ENCODE assay signal across 8 mouse cellular contexts in the genomic region with DNA sequence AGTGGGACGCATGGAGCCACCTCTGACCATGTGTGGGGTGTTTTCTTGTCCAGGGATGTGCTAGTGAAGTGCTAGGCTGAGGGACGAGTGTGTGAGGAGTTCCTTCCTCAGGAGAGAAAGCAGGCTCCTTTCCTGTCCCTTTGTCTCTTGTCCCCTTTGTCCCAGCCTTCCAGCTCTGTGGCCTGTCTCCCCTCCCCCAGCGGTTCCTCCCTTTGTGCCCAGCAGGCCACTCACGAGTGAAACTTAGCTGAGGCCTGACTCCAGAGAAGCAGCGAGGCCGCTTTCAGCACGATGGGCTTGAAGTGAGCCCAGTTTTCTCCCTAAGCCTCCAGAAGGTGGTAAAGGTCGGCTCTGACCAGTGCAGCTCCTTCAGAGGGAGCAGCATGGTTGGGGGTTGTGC. TPM values are rescaled to one million over a fixed set of nuclear protein-coding genes. Genes with fewer than 3 reads are reported as not detected.
DNase-seq lines count a peak whose midpoint lies in the region; ATAC-seq lines count a peak whose summit lies in the region.

No protein-coding gene starts in this region.

- H3K27ac ChIP-seq in kidney, embryonic 15.5 days, result peak overlapping the region; percentile 81
- peak overlapping the region; percentile 69 for H3K27ac ChIP-seq in embryonic facial prominence, embryonic 13.5 days
- H3K27ac ChIP-seq in neural tube, embryonic 11.5 days (ENCODE audit: low read depth, low read length), result peak overlapping the region; percentile 89

- H3K4me1 ChIP-seq in kidney, embryonic 15.5 days, result peaks cover 88% of the 10 kb centered on the region
- peaks cover 89% of the 10 kb centered on the region for H3K4me1 ChIP-seq in embryonic facial prominence, embryonic 13.5 days
- peaks cover 84% of the 10 kb centered on the region for H3K4me1 ChIP-seq in neural tube, embryonic 11.5 days (ENCODE audit: control insufficient read depth, insufficient read depth, low read length)

- ATAC-seq in kidney, embryonic 15.5 days (replicated peaks; ENCODE audit: low FRiP score), result no peak
- ATAC-seq in embryonic facial prominence, embryonic 13.5 days (ENCODE audit: insufficient number of reproducible peaks, insufficient read depth, low FRiP score, low TSS enrichment, low read depth), result no peak
- peak; percentile 62 for ATAC-seq in neural tube, embryonic 11.5 days (ENCODE audit: insufficient read depth, low FRiP score, low TSS enrichment)

- H3K4me3 ChIP-seq in kidney, embryonic 15.5 days (replicated peaks), result no peak overlapping the region
- H3K4me3 ChIP-seq in embryonic facial prominence, embryonic 13.5 days, result no peak overlapping the region
- H3K4me3 ChIP-seq in neural tube, embryonic 11.5 days (ENCODE audit: low read depth, low read length), result no peak overlapping the region

- peak overlapping the region; percentile 10; the same call in 1 of the 2 replicates for H3K4me2 ChIP-seq in kidney, embryonic 15.5 days
- H3K4me2 ChIP-seq in embryonic facial prominence, embryonic 13.5 days, result no peak overlapping the region
- H3K4me2 ChIP-seq in neural tube, embryonic 11.5 days (ENCODE audit: low read depth), result 0 out of 2 replicates have a peak overlapping the region, but pooled peaks have one; percentile 4

- H3K9me3 ChIP-seq in kidney, embryonic 15.5 days (replicated peaks), result no peaks in the 10 kb centered on the region
- H3K9me3 ChIP-seq in embryonic facial prominence, embryonic 13.5 days, result no peaks in the 10 kb centered on the region
- no peaks in the 10 kb centered on the region for H3K9me3 ChIP-seq in neural tube, embryonic 11.5 days (ENCODE audit: control insufficient read depth, low read length)

- H3K36me3 ChIP-seq in kidney, embryonic 15.5 days, result peaks cover 41% of the 10 kb centered on the region
- peaks cover 64% of the 10 kb centered on the region for H3K36me3 ChIP-seq in embryonic facial prominence, embryonic 13.5 days
- H3K36me3 ChIP-seq in neural tube, embryonic 11.5 days (ENCODE audit: control insufficient read depth, insufficient read depth, low read length), result no peaks in the 10 kb centered on the region; the same call in none of the 2 replicates

- no peak for DNase-seq in kidney, adult 18-20 months
- DNase-seq in kidney, postnatal 4 days, result peak; percentile 60 to 73
- peak; percentile 83 for DNase-seq in neural tube, embryonic 11.5 days (ENCODE audit: low spot score)
- DNase-seq in testis, postnatal 10 days (ENCODE audit: low spot score), result no peak
- no peak for DNase-seq in B cell, adult 2 months
- DNase-seq in adrenal gland, adult (ENCODE audit: inconsistent age in 2 of 2, low spot score in 1 of 2), result no peak

- H3K27me3 ChIP-seq in kidney, embryonic 15.5 days, result no peaks in the 10 kb centered on the region
- H3K27me3 ChIP-seq in embryonic facial prominence, embryonic 13.5 days, result no peaks in the 10 kb centered on the region
- no peaks in the 10 kb centered on the region for H3K27me3 ChIP-seq in neural tube, embryonic 11.5 days (ENCODE audit: control insufficient read depth, insufficient read depth, low read length)

- WGBS in kidney, embryonic 15.5 days, result 23% methylated on average over 8 of the region's 8 CpGs
- WGBS in embryonic facial prominence, embryonic 13.5 days, result 24% methylated on average over 8 of the region's 8 CpGs
- 8% methylated on average over 8 of the region's 8 CpGs for WGBS in neural tube, embryonic 11.5 days

- H3K9ac ChIP-seq in kidney, embryonic 15.5 days, result 0 out of 2 replicates have a peak overlapping the region, but pooled peaks have one; percentile 21
- H3K9ac ChIP-seq in embryonic facial prominence, embryonic 13.5 days, result peak overlapping the region; percentile 32; the same call in 1 of the 2 replicates
- peak overlapping the region; percentile 65 for H3K9ac ChIP-seq in neural tube, embryonic 11.5 days (ENCODE audit: low read length)

RNA-seq across cellular contexts. Expression of a gene that starts 26.2 kb away (rescaled TPM):
- polyA plus RNA-seq in kidney, embryonic 15.5 days (2015; fragmentation: Nextera tagmentation; extraction: Ambion mirVana), result 99.4 and 108 TPM in 2 replicates
- 172 and 190 TPM in 2 replicates for polyA plus RNA-seq in embryonic facial prominence, embryonic 13.5 days (2015; fragmentation: Nextera tagmentation; extraction: Ambion mirVana)
- polyA plus RNA-seq in neural tube, embryonic 11.5 days (2014; fragmentation: Nextera tagmentation; extraction: Ambion mirVana), result 142 and 145 TPM in 2 replicates

Comparison
In these comparisons a context has a peak if more than half of its experiments do, and no peak if none do; other contexts are left out.
1. DNase-seq: peak in kidney, postnatal 4 days (2 of 2) and neural tube, embryonic 11.5 days (single experiment); none in kidney, adult 18-20 months (single experiment), testis, postnatal 10 days (single experiment), B cell, adult 2 months (0 of 2) and adrenal gland, adult (0 of 2).
2. Peak in every context shown above with its lines, with median percentiles within 50 percentile points of each other: H3K27ac ChIP-seq and H3K9ac ChIP-seq.